In the genomic region with DNA sequence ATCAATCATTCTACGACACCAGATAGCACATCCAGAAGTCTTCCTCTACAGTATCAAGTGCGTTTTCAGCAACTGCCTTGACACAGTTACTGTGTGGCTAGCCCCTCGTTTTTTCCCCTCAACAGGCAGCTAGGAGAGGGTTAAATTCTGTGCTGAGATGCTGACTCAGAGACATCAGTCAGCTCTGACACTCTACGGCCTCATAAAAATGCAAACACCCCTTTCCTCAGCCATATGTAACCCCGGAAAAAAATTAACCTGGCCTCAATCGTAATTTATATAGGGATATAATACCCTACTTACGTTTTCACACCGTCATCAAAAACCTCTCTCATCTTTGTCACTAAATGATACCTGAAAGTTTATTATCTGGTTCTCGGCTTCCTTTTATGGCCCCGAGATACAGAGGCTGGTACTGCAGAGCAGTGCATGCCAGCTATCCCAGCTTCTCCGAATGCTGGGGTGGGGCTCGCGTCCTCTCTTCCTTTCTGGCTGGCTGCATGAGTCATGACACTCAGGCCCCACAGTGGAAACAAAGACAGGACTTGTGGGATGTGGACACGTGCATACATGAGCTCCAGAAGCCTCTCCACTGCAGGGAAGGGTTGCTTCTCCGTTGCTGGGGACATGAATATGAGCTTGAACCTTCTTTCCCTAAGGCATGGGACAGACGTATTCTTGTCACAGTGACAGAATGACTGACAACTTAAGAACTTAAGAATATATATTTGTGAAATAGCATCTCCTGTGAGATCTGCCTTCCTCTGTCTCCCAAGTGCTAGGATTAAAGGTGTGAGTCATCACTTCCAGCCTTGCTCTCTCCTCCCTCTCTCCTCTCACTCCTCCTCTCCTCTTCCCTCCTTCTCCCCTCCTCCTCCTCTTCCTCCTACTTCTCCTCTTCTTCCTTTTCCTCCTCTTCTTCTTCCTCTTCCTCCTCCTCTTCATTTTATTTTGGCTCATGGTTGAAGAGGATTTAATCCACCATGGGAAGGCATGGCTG, we compare ENCODE assay signal across 15 mouse cellular contexts. TPM values are rescaled to one million over a fixed set of nuclear protein-coding genes. Genes with fewer than 3 reads are reported as not detected.
DNase-seq lines count a peak whose midpoint lies in the region; ATAC-seq and TF ChIP-seq lines count a peak whose summit lies in the region.
"Had no signal": no experiment of that assay in that cellular context is flagged by ENCODE, and none has a peak within 500 bp of the region (broad histone marks: within the 10 kb centered on the region; RNA-seq: fewer than 3 reads in every experiment).

No protein-coding gene starts in this region.

- WGBS in kidney, postnatal 0 days = 16% methylated on average over 16 of the region's 16 CpGs
- WGBS in limb, embryonic 15.5 days = 17% methylated on average over 16 of the region's 16 CpGs

- no peak for ATAC-seq in kidney, postnatal 0 days (replicated peaks; ENCODE audit: low FRiP score, low read depth)
- 0 out of 2 replicates have a peak, but pooled peaks have one; percentile 55 for ATAC-seq in limb, embryonic 15.5 days (ENCODE audit: insufficient number of reproducible peaks, low FRiP score, low TSS enrichment, low read depth)
- ATAC-seq: forebrain, postnatal 0 days had no signal

- no peak overlapping the region for H3K27ac ChIP-seq in kidney, postnatal 0 days
- H3K27ac ChIP-seq in limb, embryonic 15.5 days = no peak overlapping the region
- H3K27ac ChIP-seq: hindbrain, embryonic 12.5 days had no signal

- no peaks in the 10 kb centered on the region for H3K27me3 ChIP-seq in kidney, postnatal 0 days (ENCODE audit: insufficient read depth, low read length)
- no peaks in the 10 kb centered on the region for H3K27me3 ChIP-seq in limb, embryonic 15.5 days
- H3K27me3 ChIP-seq: hindbrain, embryonic 12.5 days had no signal

- no peaks in the 10 kb centered on the region for H3K9me3 ChIP-seq in kidney, postnatal 0 days (replicated peaks; ENCODE audit: low read length)
- H3K9me3 ChIP-seq in limb, embryonic 15.5 days = no peaks in the 10 kb centered on the region
- H3K9me3 ChIP-seq: G1E; hindbrain, embryonic 12.5 days had no signal

- peak; percentile 48 to 73 for DNase-seq in adrenal gland, adult (ENCODE audit: inconsistent age in 2 of 2, low spot score in 1 of 2)
- no peak for DNase-seq in adrenal gland, adult 8-10 months
- peak; percentile 21 for DNase-seq in kidney, postnatal 0 days (ENCODE audit: low spot score)
- DNase-seq in kidney, postnatal 10 days = no peak
- DNase-seq in Muller cell, postnatal 12 days (ENCODE audit: inconsistent ontology term) = peak; percentile 72
- no peak for DNase-seq in thymus, postnatal 36 days
- no peak for DNase-seq in left cerebral cortex, adult 8-10 months (ENCODE audit: low spot score in 2 of 2)
- DNase-seq: cerebellum, adult 9-10 months; forebrain, postnatal 0 days; lung, adult 18-20 months; midbrain, embryonic 14.5 days had no signal

- TF ChIP-seq CTCF in kidney, postnatal 0 days (IDR thresholded peaks at IDR 0.05; ENCODE audit: low read depth) = no peak

- H3K4me1 ChIP-seq in kidney, postnatal 0 days (replicated peaks; ENCODE audit: insufficient read depth, low read length) = peaks cover 6% of the 10 kb centered on the region; the same call in 1 of the 2 replicates
- H3K4me1 ChIP-seq in limb, embryonic 15.5 days = peaks cover 9% of the 10 kb centered on the region
- H3K4me1 ChIP-seq: hindbrain, embryonic 12.5 days had no signal

- no peak overlapping the region for H3K9ac ChIP-seq in kidney, postnatal 0 days (ENCODE audit: low read depth, low read length)
- H3K9ac ChIP-seq in limb, embryonic 15.5 days = no peak overlapping the region
- H3K9ac ChIP-seq: forebrain, postnatal 0 days; hindbrain, embryonic 12.5 days had no signal

- no peaks in the 10 kb centered on the region for H3K36me3 ChIP-seq in kidney, postnatal 0 days (ENCODE audit: insufficient read depth, low read length)
- no peaks in the 10 kb centered on the region for H3K36me3 ChIP-seq in limb, embryonic 15.5 days
- H3K36me3 ChIP-seq: G1E; hindbrain, embryonic 12.5 days had no signal

- H3K4me3 ChIP-seq in kidney, postnatal 0 days (replicated peaks; ENCODE audit: low read depth, low read length) = no peak overlapping the region
- H3K4me3 ChIP-seq in limb, embryonic 15.5 days = no peak overlapping the region
- H3K4me3 ChIP-seq: hindbrain, embryonic 12.5 days had no signal

- no peak overlapping the region for H3K4me2 ChIP-seq in kidney, postnatal 0 days (ENCODE audit: low read length)
- peak overlapping the region; percentile 10; the same call in 1 of the 2 replicates for H3K4me2 ChIP-seq in limb, embryonic 15.5 days
- H3K4me2 ChIP-seq: hindbrain, embryonic 12.5 days had no signal

RNA-seq across cellular contexts. Expression of a gene that starts 40.6 kb away (rescaled TPM):
- 10 to 100 TPM; 13.1 to 16.3 (median 14.6) TPM for total RNA-seq in adrenal gland, adult 8-10 months (2022)
- polyA plus RNA-seq in kidney, postnatal 0 days (2015; fragmentation: Nextera tagmentation; extraction: Ambion mirVana) = 27.9 and 28.6 TPM in 2 replicates
- 36.0 and 36.6 TPM in 2 replicates for polyA plus RNA-seq in limb, embryonic 15.5 days (2015; fragmentation: Nextera tagmentation; extraction: Ambion mirVana)
- total RNA-seq in left cerebral cortex, adult 8-10 months (2022) = 10 to 100 TPM; 17.0 to 24.9 (median 22.3) TPM

RNA-seq across cellular contexts. Expression of a gene that starts 40.9 kb away (rescaled TPM):
- total RNA-seq in adrenal gland, adult 8-10 months (2022) = 10 to 100 TPM; 36.8 to 47.2 (median 42.3) TPM
- polyA plus RNA-seq in kidney, postnatal 0 days (2015; fragmentation: Nextera tagmentation; extraction: Ambion mirVana) = 63.2 and 63.7 TPM in 2 replicates
- polyA plus RNA-seq in limb, embryonic 15.5 days (2015; fragmentation: Nextera tagmentation; extraction: Ambion mirVana) = 65.5 and 66.5 TPM in 2 replicates
- total RNA-seq in left cerebral cortex, adult 8-10 months (2022) = 10 to 100 TPM; 48.3 to 59.9 (median 53.5) TPM

RNA-seq across cellular contexts. Expression of a gene that starts 47.1 kb away (rescaled TPM):
- total RNA-seq in adrenal gland, adult 8-10 months (2022) = not detected
- polyA plus RNA-seq in kidney, postnatal 0 days (2015; fragmentation: Nextera tagmentation; extraction: Ambion mirVana) = 5.2 and 7.1 TPM in 2 replicates
- 8.6 and 9.5 TPM in 2 replicates for polyA plus RNA-seq in limb, embryonic 15.5 days (2015; fragmentation: Nextera tagmentation; extraction: Ambion mirVana)
- 10 to 100 TPM in 1 of 4 experiments, 1 to 10 TPM in 3; 9.0 to 12.3 (median 9.2) TPM for total RNA-seq in left cerebral cortex, adult 8-10 months (2022)
- total RNA-seq: G1E had no signal
- polyA plus RNA-seq: G1E; gonadal fat pad, adult 2 months had no signal

Comparison
In these comparisons a context has a peak if more than half of its experiments do, and no peak if none do; other contexts are left out.
1. DNase-seq: peak in adrenal gland, adult (2 of 2), kidney, postnatal 0 days (single experiment) and Muller cell, postnatal 12 days (single experiment); none in adrenal gland, adult 8-10 months (single experiment), kidney, postnatal 10 days (single experiment), thymus, postnatal 36 days (0 of 2) and left cerebral cortex, adult 8-10 months (0 of 2).
2. RNA of a gene that starts 47.1 kb away (total RNA-seq): 9.0 to 12.3 TPM in left cerebral cortex, adult 8-10 months; not detected in adrenal gland, adult 8-10 months; every median in the first group is over 4 times any median in the second.